Mouse (Mus musculus) midbrain, embryonic 12.5 days (tissue): ENCODE data around the gene Rtn2. TPM values are rescaled to one million over a fixed set of nuclear protein-coding genes. Genes with fewer than 3 reads are reported as not detected.

Experiments
- ATAC-seq: fragments of 200-750 bp; cut with Nextera tagmentation; 2 replicates; pipeline ENCODE4 v1.8.0; 2017; ENCODE audit warnings: low read depth, moderate TSS enrichment, moderate library complexity; ENCODE audit not compliant: low FRiP score
- H3K27ac ChIP-seq: fragments of 300-500 bp; sonication (generic); replicated peaks from 2 replicates; pipeline ENCODE4 v1.5.1; 2016; ENCODE audit warnings: mild to moderate bottlenecking
- H3K27me3 ChIP-seq: fragments of 300-500 bp; sonication (generic); 2 replicates; pipeline ENCODE4 v1.6.1; 2016; ENCODE audit warnings: mild to moderate bottlenecking
- H3K36me3 ChIP-seq: fragments of 300-500 bp; sonication (generic); 2 replicates; pipeline ENCODE4 v1.6.1; 2016
- H3K4me1 ChIP-seq: fragments of 300-500 bp; sonication (generic); 2 replicates; pipeline ENCODE4 v1.6.1; 2016
- H3K4me2 ChIP-seq: fragments of 300-500 bp; sonication (generic); replicated peaks from 2 replicates; pipeline ENCODE4 v1.6.1; 2016; ENCODE audit warnings: mild to moderate bottlenecking, moderate library complexity
- H3K4me3 ChIP-seq: fragments of 300-500 bp; sonication (generic); 2 replicates; pipeline ENCODE4 v1.5.1; 2016; ENCODE audit warnings: mild to moderate bottlenecking
- H3K9ac ChIP-seq: fragments of 300-500 bp; sonication (generic); replicated peaks from 2 replicates; pipeline ENCODE4 v1.6.1; 2016; ENCODE audit warnings: mild to moderate bottlenecking, moderate library complexity
- H3K9me3 ChIP-seq: fragments of 300-500 bp; sonication (generic); 2 replicates; pipeline ENCODE4 v1.6.1; 2016; ENCODE audit warnings: mild to moderate bottlenecking
- WGBS: fragments of 180-500 bp; shearing (Covaris S2); methylation state at CpG from one replicate; pipeline ENCODE4 v1.1.7; 2016; 5-methylcytosine and 5-hydroxymethylcytosine counted together
- polyA plus RNA-seq: library from polyadenylated mRNA; unstranded; fragments of >200 nt; fragmentation: Nextera tagmentation; extraction: Ambion mirVana; gene quantifications from 2 replicates; pipeline ENCODE4 v1.2.1, GENCODE M21; 2016

The Rtn2 gene
- polyA plus RNA-seq, 1 experiment from 2014 or later: 74.6 TPM

DNA sequence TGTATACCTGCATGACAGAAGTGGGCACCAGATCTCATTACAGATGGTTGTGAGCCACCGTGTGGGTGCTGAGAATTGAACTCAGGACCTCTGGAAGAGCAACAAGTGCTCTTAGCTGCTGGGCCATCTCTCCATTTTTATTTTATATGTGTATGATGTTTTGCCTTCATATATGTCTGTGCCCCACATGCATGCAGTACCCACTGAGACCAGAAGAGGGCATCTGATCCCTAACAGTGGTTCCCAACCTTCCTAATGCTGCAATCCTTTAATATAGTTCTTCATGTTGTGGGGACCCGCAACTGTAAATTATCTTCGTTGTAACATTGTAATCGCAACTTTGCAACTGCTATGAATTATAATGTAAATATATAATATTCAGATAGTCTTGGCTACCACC is 2.3 kb downstream of the Rtn2 start:
- Histone ChIP-seq H3K9ac (no peak overlapping the region), H3K9me3 (no peaks in the 10 kb centered on the region), H3K36me3 (peaks cover 33% of the 10 kb centered on the region), H3K4me3 (no peak overlapping the region), H3K4me1 (peaks cover 18% of the 10 kb centered on the region), H3K27ac (no peak overlapping the region), H3K27me3 (peaks cover 19% of the 10 kb centered on the region), H3K4me2 (no peak overlapping the region)
- ATAC-seq: no peak
- WGBS: 35% methylated on average over 4 of the region's 4 CpGs

- H3K27me3 ChIP-seq: no peaks in the 10 kb centered on the region
- H3K27ac ChIP-seq: peak overlapping the region; percentile 74
- peaks cover 54% of the 10 kb centered on the region for H3K36me3 ChIP-seq
- H3K4me1 ChIP-seq: peaks cover 17% of the 10 kb centered on the region
- H3K4me3 ChIP-seq: peak overlapping the region; percentile 26
- ATAC-seq: peak; percentile 45; the same call in 1 of the 2 replicates
- peak overlapping the region; percentile 40; the same call in 1 of the 2 replicates for H3K9ac ChIP-seq
- peak overlapping the region; percentile 49 for H3K4me2 ChIP-seq
- WGBS: 1% methylated on average over 20 of the region's 20 CpGs
- H3K9me3 ChIP-seq: no peaks in the 10 kb centered on the region
Measured at GRCm38 (mm10) chr7:19290969-19291596, 8.7 kb downstream of the Rtn2 start.

DNA sequence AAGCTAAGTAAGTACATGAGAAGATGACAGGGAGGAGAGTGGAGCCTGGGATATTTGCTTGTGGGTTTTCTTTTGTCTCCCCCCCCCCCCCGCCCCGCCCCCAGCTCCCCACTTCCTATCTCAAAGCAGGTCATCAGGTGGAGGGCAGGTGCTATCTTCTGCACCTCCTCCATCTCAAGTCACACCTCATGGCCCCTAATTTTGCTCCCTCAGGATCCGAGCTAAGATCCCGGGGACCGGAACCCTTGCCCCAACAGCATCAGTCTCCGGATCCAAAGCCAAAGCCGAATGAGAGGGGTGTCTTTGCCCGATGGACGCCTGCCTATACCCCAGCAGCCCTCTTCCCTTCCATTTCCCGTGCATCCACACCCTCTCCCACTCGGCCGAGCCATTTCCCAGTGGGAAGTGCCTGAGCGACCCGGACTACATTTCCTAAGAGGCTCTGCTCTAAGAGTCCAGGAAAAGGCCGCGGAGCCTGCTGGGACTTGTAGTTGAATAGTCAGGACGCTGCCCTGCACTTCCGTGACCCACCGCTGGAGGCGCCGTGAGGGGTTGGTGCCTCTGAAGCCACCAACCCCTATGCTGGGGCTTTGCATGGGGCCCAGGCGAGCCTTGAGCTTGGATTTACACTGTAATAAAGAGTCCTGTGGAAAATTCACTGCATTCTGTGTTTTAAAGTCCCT is 13.2 kb downstream of the Rtn2 start:
- Histone ChIP-seq H3K36me3 (peaks cover 22% of the 10 kb centered on the region), H3K9me3 (no peaks in the 10 kb centered on the region), H3K4me1 (peaks cover 14% of the 10 kb centered on the region), H3K9ac (0 out of 2 replicates have a peak overlapping the region, but pooled peaks have one; percentile 20), H3K27me3 (no peaks in the 10 kb centered on the region), H3K4me3 (0 out of 2 replicates have a peak overlapping the region, but pooled peaks have one; percentile 9), H3K4me2 (peak overlapping the region; percentile 39), H3K27ac (no peak overlapping the region)
- WGBS: 21% methylated on average over 22 of the region's 22 CpGs
- peak; percentile 80 for ATAC-seq

DNA sequence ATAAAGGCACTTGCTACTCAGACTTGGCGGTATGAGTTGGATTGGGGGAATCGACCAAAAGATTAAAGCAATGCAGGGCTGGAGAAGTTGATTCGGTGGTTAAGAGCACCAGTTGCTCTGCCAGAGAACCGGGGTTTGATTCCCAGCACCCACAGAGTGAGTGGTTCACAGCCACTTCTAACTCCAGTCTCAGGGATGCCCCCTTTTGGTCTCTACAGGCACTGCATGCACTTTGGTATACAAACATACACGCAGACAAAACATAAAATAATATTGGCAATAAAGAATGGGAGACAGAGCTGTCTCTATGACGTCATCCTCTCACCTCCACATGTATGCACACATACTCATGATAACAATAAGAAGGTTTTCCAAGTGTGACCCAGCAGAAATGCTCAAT is 14.6 kb downstream of the Rtn2 start:
- Histone ChIP-seq H3K9me3 (no peaks in the 10 kb centered on the region), H3K9ac (no peak overlapping the region), H3K4me2 (no peak overlapping the region), H3K27me3 (peaks cover 9% of the 10 kb centered on the region), H3K36me3 (peaks cover 22% of the 10 kb centered on the region), H3K4me1 (peaks cover 10% of the 10 kb centered on the region), H3K27ac (no peak overlapping the region), H3K4me3 (no peak overlapping the region)
- no peak for ATAC-seq
- WGBS: 90% methylated on average over 6 of the region's 6 CpGs

GRCm38 (mm10) chr7:19297794-19298193 is 15.4 kb downstream of the Rtn2 start:
- H3K27ac ChIP-seq: no peak overlapping the region
- no peak overlapping the region for H3K4me3 ChIP-seq
- peaks cover 17% of the 10 kb centered on the region for H3K27me3 ChIP-seq
- ATAC-seq: no peak
- no peak overlapping the region for H3K4me2 ChIP-seq
- H3K9ac ChIP-seq: no peak overlapping the region
- WGBS: 92% methylated on average over 5 of the region's 5 CpGs
- peaks cover 12% of the 10 kb centered on the region for H3K4me1 ChIP-seq
- H3K36me3 ChIP-seq: peaks cover 21% of the 10 kb centered on the region
- H3K9me3 ChIP-seq: no peaks in the 10 kb centered on the region

DNA sequence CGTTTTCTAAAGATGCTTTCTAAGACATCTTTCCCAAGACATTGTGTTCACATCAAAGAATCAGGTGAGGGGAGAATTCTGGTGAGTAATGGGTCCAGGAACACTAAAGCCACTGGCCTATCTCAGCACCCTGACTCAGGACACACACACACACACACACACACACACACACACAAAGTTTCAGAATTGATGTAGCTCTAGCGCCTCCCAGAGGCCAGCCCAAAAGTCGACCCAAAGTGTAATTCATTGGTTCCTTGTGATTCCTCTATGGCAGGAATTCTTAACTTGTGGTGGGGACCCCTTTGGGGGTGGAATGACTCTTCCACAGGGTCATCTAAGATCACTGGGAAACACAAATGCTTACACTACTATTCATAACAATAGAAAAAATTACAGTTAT is 16.8 kb downstream of the Rtn2 start:
- H3K9me3 ChIP-seq: no peaks in the 10 kb centered on the region
- ATAC-seq: no peak
- WGBS: 19% methylated on average over 3 of the region's 3 CpGs

DNA sequence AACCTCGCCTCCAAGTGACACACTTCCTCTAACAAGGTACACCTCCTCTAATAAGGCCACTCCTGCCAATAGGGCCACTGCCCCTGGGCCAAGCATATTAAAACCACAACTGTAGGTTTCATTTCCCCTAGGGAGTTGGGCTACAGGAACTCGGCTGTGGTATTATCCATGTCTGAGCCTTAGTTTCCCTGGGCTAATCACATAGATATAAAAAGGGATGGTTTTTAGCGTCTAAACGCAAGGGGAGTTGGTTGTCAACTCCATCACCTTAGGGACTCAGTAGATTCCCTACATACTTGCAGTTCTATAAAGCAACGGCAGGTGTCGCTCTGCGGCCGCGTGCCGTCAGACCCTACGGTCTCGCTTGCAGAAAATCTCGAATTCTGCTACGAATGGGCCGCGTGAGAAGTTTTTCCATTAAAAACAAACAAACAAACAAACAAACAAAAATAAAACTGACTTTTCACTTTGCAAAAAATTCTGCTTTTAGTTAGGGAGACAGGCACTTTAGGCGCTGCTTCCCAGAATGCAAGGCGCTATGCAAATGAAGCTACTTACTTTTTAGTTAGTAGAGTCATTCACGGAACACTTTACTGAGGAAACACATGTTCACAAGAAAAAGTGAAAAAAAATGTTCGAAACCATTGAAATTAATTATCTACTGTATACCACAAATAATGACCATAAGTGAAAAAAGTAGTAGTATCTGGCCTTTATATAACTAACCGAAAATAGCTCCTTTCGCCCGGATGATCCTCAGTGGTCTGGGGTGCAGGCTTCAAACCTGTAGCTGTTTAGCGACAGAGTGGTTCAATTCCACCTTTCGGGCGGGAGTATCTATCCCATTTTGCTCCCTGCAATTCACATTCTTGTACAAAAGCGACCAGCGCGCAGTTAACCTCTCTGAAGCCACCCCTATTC is 18.3 kb downstream of the Rtn2 start:
- H3K9me3 ChIP-seq: no peaks in the 10 kb centered on the region
- ATAC-seq: peak; percentile 71; the same call in 1 of the 2 replicates
- H3K4me2 ChIP-seq: peak overlapping the region; percentile 54
- H3K4me3 ChIP-seq: peak overlapping the region; percentile 47
- H3K36me3 ChIP-seq: no peaks in the 10 kb centered on the region
- WGBS: under 1% methylated on average over 29 of the region's 29 CpGs
- peaks cover 28% of the 10 kb centered on the region for H3K4me1 ChIP-seq
- H3K27ac ChIP-seq: no peak overlapping the region
- peak overlapping the region; percentile 46; the same call in 1 of the 2 replicates for H3K9ac ChIP-seq
- H3K27me3 ChIP-seq: peaks cover 46% of the 10 kb centered on the region

More for the DNA sequence above, 16.8 kb downstream of the Rtn2 start:
- H3K27ac ChIP-seq: no peak overlapping the region
- H3K27me3 ChIP-seq: peaks cover 31% of the 10 kb centered on the region
- H3K9ac ChIP-seq: no peak overlapping the region
- H3K4me2 ChIP-seq: no peak overlapping the region
- H3K4me3 ChIP-seq: no peak overlapping the region
- peaks cover 7% of the 10 kb centered on the region for H3K36me3 ChIP-seq
- peaks cover 17% of the 10 kb centered on the region for H3K4me1 ChIP-seq

DNA sequence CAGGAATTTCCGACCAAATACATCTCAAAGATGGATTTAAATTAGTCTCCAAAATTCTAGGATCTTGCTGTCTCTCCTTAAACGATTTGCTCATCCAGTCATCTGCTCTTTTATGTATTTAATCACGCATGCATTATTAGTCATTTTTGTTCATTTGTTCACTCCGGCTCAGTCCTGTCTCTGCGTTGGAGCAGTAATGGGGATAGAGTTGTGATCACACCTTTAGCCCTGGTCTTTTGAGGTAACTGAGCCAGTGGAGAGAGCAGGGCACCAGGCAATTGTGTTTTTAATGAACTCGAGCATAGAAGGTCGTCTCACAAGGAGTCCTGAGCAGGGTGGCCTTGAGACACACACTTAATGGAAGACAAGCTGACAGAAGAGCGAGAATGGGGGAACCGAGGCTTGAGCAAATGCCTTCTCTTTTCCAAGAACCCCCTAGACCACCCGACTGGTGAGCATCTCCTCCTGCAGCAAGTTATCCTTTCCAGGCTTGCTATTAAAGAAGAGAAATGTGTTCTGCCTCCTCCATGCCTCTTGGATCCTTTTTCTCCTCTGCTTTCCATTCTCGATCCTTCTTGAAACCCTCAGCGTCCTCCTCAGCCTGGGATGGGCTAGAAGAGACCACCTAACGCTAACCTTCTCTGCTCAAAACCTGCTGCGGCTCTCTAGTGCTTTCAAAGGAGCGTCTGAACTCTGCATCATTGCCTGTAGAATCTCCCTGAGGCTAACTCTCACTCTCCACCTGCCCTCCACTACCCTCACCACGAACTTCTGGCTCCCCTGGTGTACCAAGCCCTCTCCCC is 19.2 kb downstream of the Rtn2 start:
- H3K36me3 ChIP-seq: no peaks in the 10 kb centered on the region
- 9% methylated on average over 16 of the region's 16 CpGs for WGBS
- peaks cover 28% of the 10 kb centered on the region for H3K4me1 ChIP-seq
- H3K9me3 ChIP-seq: no peaks in the 10 kb centered on the region
- ATAC-seq: no peak
- H3K4me2 ChIP-seq: peak overlapping the region; percentile 54
- H3K4me3 ChIP-seq: peak overlapping the region; percentile 32
- peak overlapping the region; percentile 28; the same call in 1 of the 2 replicates for H3K9ac ChIP-seq
- H3K27me3 ChIP-seq: peaks cover 55% of the 10 kb centered on the region
- no peak overlapping the region for H3K27ac ChIP-seq

GRCm38 (mm10) chr7:19302264-19303045 is 20.0 kb downstream of the Rtn2 start:
- Histone ChIP-seq H3K4me1 (peaks cover 28% of the 10 kb centered on the region), H3K27me3 (peaks cover 63% of the 10 kb centered on the region), H3K9me3 (no peaks in the 10 kb centered on the region), H3K9ac (no peak overlapping the region), H3K36me3 (no peaks in the 10 kb centered on the region), H3K27ac (no peak overlapping the region), H3K4me3 (peak overlapping the region; percentile 32; the same call in 1 of the 2 replicates), H3K4me2 (peak overlapping the region; percentile 54; the same call in 1 of the 2 replicates)
- 50% methylated on average over 13 of the region's 13 CpGs for WGBS
- no peak for ATAC-seq

DNA sequence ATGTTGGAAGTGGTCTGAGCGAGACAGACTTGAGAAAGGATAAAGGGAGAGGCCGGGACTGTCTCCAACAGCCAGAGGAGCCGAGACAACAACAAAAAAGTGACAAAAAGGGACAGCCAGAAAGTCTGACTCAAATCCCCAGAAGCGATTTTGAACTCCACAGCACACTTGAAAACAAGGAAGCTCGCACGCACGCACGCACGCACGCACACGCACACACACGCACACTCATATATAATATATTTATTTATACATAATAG is 20.6 kb downstream of the Rtn2 start:
- no peak for ATAC-seq
- 77% methylated on average over 12 of the region's 12 CpGs for WGBS
- no peak overlapping the region for H3K4me3 ChIP-seq
- H3K9me3 ChIP-seq: no peaks in the 10 kb centered on the region
- H3K36me3 ChIP-seq: no peaks in the 10 kb centered on the region
- peaks cover 33% of the 10 kb centered on the region for H3K4me1 ChIP-seq
- H3K27ac ChIP-seq: no peak overlapping the region
- peaks cover 67% of the 10 kb centered on the region for H3K27me3 ChIP-seq
- H3K4me2 ChIP-seq: no peak overlapping the region
- H3K9ac ChIP-seq: no peak overlapping the region

DNA sequence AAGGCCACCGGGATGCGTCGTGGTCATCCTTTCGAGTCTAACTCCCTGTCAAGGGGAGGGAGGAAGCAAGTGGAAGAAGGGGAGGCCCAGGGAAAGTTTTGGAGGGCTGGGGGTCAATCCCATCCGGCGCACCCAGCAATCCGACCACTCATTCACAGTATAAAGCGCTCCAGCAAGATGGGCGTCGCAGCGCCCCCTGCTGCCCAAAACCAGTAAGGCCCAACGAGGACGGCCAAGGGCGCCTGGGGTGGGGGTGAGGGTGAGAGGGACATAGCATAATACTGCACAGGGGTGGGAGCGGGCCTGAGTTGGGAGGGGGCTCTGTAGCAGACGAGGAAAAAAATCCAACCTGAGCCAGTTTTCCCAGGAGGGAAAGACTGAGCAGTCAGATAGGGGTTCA is 21.3 kb downstream of the Rtn2 start:
- Histone ChIP-seq H3K36me3 (no peaks in the 10 kb centered on the region), H3K9ac (peak overlapping the region; percentile 24; the same call in 1 of the 2 replicates), H3K27me3 (peaks cover 67% of the 10 kb centered on the region), H3K4me1 (peaks cover 37% of the 10 kb centered on the region), H3K9me3 (no peaks in the 10 kb centered on the region), H3K27ac (no peak overlapping the region), H3K4me2 (peak overlapping the region; percentile 54), H3K4me3 (peak overlapping the region; percentile 17)
- ATAC-seq: 0 out of 2 replicates have a peak, but pooled peaks have one; percentile 4
- WGBS: under 1% methylated on average over 16 of the region's 16 CpGs
